Comparison of ENCODE assay signal across 7 mouse cellular contexts in genomic region chr13:63330236-63330860, GRCm38 (mm10).
DNase-seq lines count a peak whose midpoint lies in the region; ATAC-seq lines count a peak whose summit lies in the region.

No protein-coding gene starts in this region.

- H3K9me3 ChIP-seq in neural tube, embryonic 12.5 days = no peaks in the 10 kb centered on the region
- H3K9me3 ChIP-seq in limb, embryonic 12.5 days = no peaks in the 10 kb centered on the region
- no peaks in the 10 kb centered on the region for H3K9me3 ChIP-seq in heart, embryonic 12.5 days (replicated peaks)

- no peak overlapping the region for H3K4me2 ChIP-seq in neural tube, embryonic 12.5 days (replicated peaks)
- H3K4me2 ChIP-seq in limb, embryonic 12.5 days = 0 out of 2 replicates have a peak overlapping the region, but pooled peaks have one; percentile 13
- no peak overlapping the region for H3K4me2 ChIP-seq in heart, embryonic 12.5 days

- H3K27me3 ChIP-seq in neural tube, embryonic 12.5 days (replicated peaks) = 0 out of 2 replicates have a peak, but pooled peaks cover 2% of the 10 kb centered on the region
- H3K27me3 ChIP-seq in limb, embryonic 12.5 days = no peaks in the 10 kb centered on the region
- H3K27me3 ChIP-seq in heart, embryonic 12.5 days (replicated peaks) = no peaks in the 10 kb centered on the region

- 13% methylated on average over 9 of the region's 9 CpGs for WGBS in neural tube, embryonic 12.5 days
- WGBS in limb, embryonic 12.5 days = 18% methylated on average over 9 of the region's 9 CpGs
- 50% methylated on average over 9 of the region's 9 CpGs for WGBS in heart, embryonic 12.5 days

- 0 out of 2 replicates have a peak, but pooled peaks have one; percentile 15 for ATAC-seq in neural tube, embryonic 12.5 days (ENCODE audit: low FRiP score, low read depth)
- ATAC-seq in limb, embryonic 12.5 days (ENCODE audit: insufficient number of reproducible peaks, insufficient read depth, low FRiP score, low TSS enrichment, low read depth) = peak; percentile 16; the same call in 1 of the 2 replicates
- ATAC-seq in heart, embryonic 12.5 days (ENCODE audit: insufficient number of reproducible peaks, low FRiP score) = no peak

- H3K9ac ChIP-seq in neural tube, embryonic 12.5 days = no peak overlapping the region
- no peak overlapping the region for H3K9ac ChIP-seq in limb, embryonic 12.5 days (replicated peaks)
- H3K9ac ChIP-seq in heart, embryonic 12.5 days = no peak overlapping the region

- H3K4me3 ChIP-seq in neural tube, embryonic 12.5 days = no peak overlapping the region
- H3K4me3 ChIP-seq in limb, embryonic 12.5 days (replicated peaks) = no peak overlapping the region
- H3K4me3 ChIP-seq in heart, embryonic 12.5 days = no peak overlapping the region

- H3K4me1 ChIP-seq in neural tube, embryonic 12.5 days = 0 out of 2 replicates have a peak, but pooled peaks cover 10% of the 10 kb centered on the region
- H3K4me1 ChIP-seq in limb, embryonic 12.5 days (replicated peaks) = peaks cover 69% of the 10 kb centered on the region
- peaks cover 1% of the 10 kb centered on the region; the same call in 1 of the 2 replicates for H3K4me1 ChIP-seq in heart, embryonic 12.5 days (replicated peaks)

- no peaks in the 10 kb centered on the region for H3K36me3 ChIP-seq in neural tube, embryonic 12.5 days
- H3K36me3 ChIP-seq in limb, embryonic 12.5 days = no peaks in the 10 kb centered on the region; the same call in 1 of the 2 replicates
- H3K36me3 ChIP-seq in heart, embryonic 12.5 days = no peaks in the 10 kb centered on the region

- no peak overlapping the region for H3K27ac ChIP-seq in neural tube, embryonic 12.5 days
- peak overlapping the region; percentile 85 for H3K27ac ChIP-seq in limb, embryonic 12.5 days
- H3K27ac ChIP-seq in heart, embryonic 12.5 days (ENCODE audit: poor library complexity, severe bottlenecking) = no peak overlapping the region

- no peak for DNase-seq in neural tube, embryonic 10.5 days (ENCODE audit: extremely low spot score, low spot score)
- peak; percentile 58 for DNase-seq in forelimb bud, embryonic 11.5 days (ENCODE audit: low read depth, low spot score)
- DNase-seq in natural killer cell, adult 2 months (ENCODE audit: low spot score in 2 of 2) = no peak
- DNase-seq in spleen, postnatal 4 days (ENCODE audit: low spot score in 2 of 2) = no peak
